Mouse (Mus musculus) left cerebral cortex, postnatal 36 days (tissue): ENCODE data around the gene Telo2. TPM values are rescaled to one million over a fixed set of nuclear protein-coding genes. Genes with fewer than 3 reads are reported as not detected.
"Not testable (repeated sequence)": the region's sequence is repeated elsewhere in the genome, so short reads cannot be mapped to it uniquely, and the experiment has no call there.

Source experiments
- DNase-seq, 2 experiments: peaks; one replicate each; pipeline ENCODE4 v3.0.0; 2021 to 2022; ENCODE audit warnings: low spot score in 2 of 2, mixed read lengths in 1 of 2
- intact Hi-C: fragments of 180-260 bp; cut with DNase I; formaldehyde crosslinking; loops from one replicate; pipeline ENCODE4 v1.15.1; 2025
- total RNA-seq, 2 experiments: library from RNA; stranded (reverse); gene quantifications; 2 replicates each; pipeline ENCODE4 v1.2.3; 2021

Telo2 gene
- total RNA-seq: 10 to 100 TPM; 24.3 to 30.0 TPM

GRCm38 (mm10) chr17:25115664-25116432 is at the start of gene Telo2:
Gene Telo2, minus strand, starts transcription at chr17:25115967.
- peak; percentile 91 for DNase-seq
- intact Hi-C loops: loop anchor here (5.0 kb wide), 1 partner anchor 156 kb away; the partner anchor contains the start of gene Ube2i

GRCm38 (mm10) chr17:25164770-25165169 is 49.0 kb upstream of the Telo2 start:
- intact Hi-C loops: no loop called here
- no peak for DNase-seq

- intact Hi-C loops: no loop called here
- no peak for DNase-seq
These were observed 47.6 kb upstream of the Telo2 start for GRCm38 (mm10) chr17:25163387-25163786.

GRCm38 (mm10) chr17:25162161-25162560 is 46.4 kb upstream of the Telo2 start, which contains the start of gene Ccdc154:
Gene Ccdc154, plus strand, starts transcription at chr17:25162461.
- DNase-seq: no peak
- intact Hi-C loops: no loop called here

GRCm38 (mm10) chr17:25139960-25140359 is 24.2 kb upstream of the Telo2 start:
- intact Hi-C loops: loop anchor here (5.0 kb wide), 1 partner anchor 42 kb away; the partner anchor contains the start of gene BC003965
- no peak for DNase-seq

- no peak for DNase-seq
- intact Hi-C loops: loop anchor here (5.0 kb wide), 1 partner anchor 43 kb away; the partner anchor contains the start of gene BC003965
These were observed 23.0 kb upstream of the Telo2 start for GRCm38 (mm10) chr17:25138803-25139202.

- intact Hi-C loops: loop anchor here (5.0 kb wide), 1 partner anchor 47 kb away; the partner anchor contains the start of gene BC003965
- no peak for DNase-seq
These were observed 19.9 kb upstream of the Telo2 start for GRCm38 (mm10) chr17:25135622-25136021.

GRCm38 (mm10) chr17:25133275-25133698 is 17.5 kb upstream of the Telo2 start, which contains the start of gene Clcn7:
Gene Clcn7, plus strand, starts transcription at chr17:25133391.
- peak; percentile 95 to 96 for DNase-seq
- intact Hi-C loops: no loop called here

GRCm38 (mm10) chr17:25130060-25130459 is 14.3 kb upstream of the Telo2 start:
- intact Hi-C loops: no loop called here
- no peak for DNase-seq

- intact Hi-C loops: no loop called here
- DNase-seq: no peak
These were observed 11.9 kb upstream of the Telo2 start for GRCm38 (mm10) chr17:25127681-25128080.

GRCm38 (mm10) chr17:25127079-25127478 is 11.3 kb upstream of the Telo2 start:
- no peak for DNase-seq
- intact Hi-C loops: no loop called here

- DNase-seq, intact Hi-C loops: not testable (repeated sequence)
These were observed 9.8 kb upstream of the Telo2 start for GRCm38 (mm10) chr17:25125442-25126060.

GRCm38 (mm10) chr17:25123979-25124378 is 8.2 kb upstream of the Telo2 start:
- intact Hi-C loops: no loop called here
- DNase-seq: no peak

GRCm38 (mm10) chr17:25120406-25120805 is 4.6 kb upstream of the Telo2 start, which contains the start of gene Ptx4:
Gene Ptx4, plus strand, starts transcription at chr17:25120760.
- no peak for DNase-seq
- intact Hi-C loops: no loop called here

GRCm38 (mm10) chr17:25117263-25117662 is 1.5 kb upstream of the Telo2 start:
- DNase-seq: no peak
- intact Hi-C loops: loop anchor here (5.0 kb wide), 1 partner anchor 155 kb away; the partner anchor contains the start of gene Ube2i

- intact Hi-C loops: loop anchor here (5.0 kb wide), 1 partner anchor 157 kb away; the partner anchor contains the start of gene Ube2i
- no peak for DNase-seq
These were observed 690 bp downstream of the Telo2 start for GRCm38 (mm10) chr17:25114908-25115645.

GRCm38 (mm10) chr17:25112423-25112810 is 3.4 kb downstream of the Telo2 start:
- intact Hi-C loops: no loop called here
- DNase-seq: no peak

GRCm38 (mm10) chr17:25111739-25112422 is 3.9 kb downstream of the Telo2 start:
- DNase-seq: peak; percentile 35 to 48
- intact Hi-C loops: no loop called here

- intact Hi-C loops: no loop called here
- DNase-seq: no peak
These were observed 4.5 kb downstream of the Telo2 start for GRCm38 (mm10) chr17:25111220-25111619.
